Comparison of ENCODE assay signal across 18 mouse cellular contexts in the genomic region with DNA sequence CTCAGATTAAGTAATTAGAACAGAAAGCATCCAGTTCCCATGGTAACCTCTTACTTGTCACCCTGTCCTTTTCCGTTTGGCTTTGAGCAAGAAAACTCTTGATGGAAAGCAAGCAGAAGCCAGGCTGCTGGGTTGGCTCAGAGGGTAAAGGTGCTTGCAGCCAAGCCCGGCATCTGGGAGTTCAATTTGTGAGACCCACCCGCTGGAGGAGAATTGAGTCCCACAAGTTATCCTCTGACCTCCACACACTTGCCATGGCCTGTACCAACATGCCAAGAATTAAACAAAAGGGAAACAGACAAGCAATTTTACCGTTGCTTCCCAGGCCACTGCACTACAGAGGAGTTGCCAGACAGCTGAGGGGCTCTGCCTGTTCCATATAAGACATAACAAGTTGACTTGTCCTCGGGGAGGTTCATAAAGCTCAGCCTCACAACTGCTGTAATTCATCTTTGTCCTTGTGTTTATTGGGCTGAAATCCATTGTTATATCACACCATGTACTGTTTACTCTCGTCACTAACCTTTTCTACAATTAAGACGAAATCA. TPM values are rescaled to one million over a fixed set of nuclear protein-coding genes. Genes with fewer than 3 reads are reported as not detected.
A peak's percentile ranks its signal among the peaks of the same experiment; 100 is the strongest.
DNase-seq lines count a peak whose midpoint lies in the region; ATAC-seq and TF ChIP-seq lines count a peak whose summit lies in the region.
"Had no signal": no experiment of that assay in that cellular context is flagged by ENCODE, and none has a peak within 500 bp of the region (broad histone marks: within the 10 kb centered on the region; RNA-seq: fewer than 3 reads in every experiment).

No protein-coding gene starts in this region.

- H3K4me1 ChIP-seq in olfactory bulb, adult 2 months (ENCODE audit: control insufficient read depth, insufficient read depth, low read length): 0 out of 2 replicates have a peak, but pooled peaks cover 4% of the 10 kb centered on the region
- no peaks in the 10 kb centered on the region for H3K4me1 ChIP-seq in hindbrain, postnatal 0 days (ENCODE audit: insufficient read depth, low read length)
- H3K4me1 ChIP-seq: embryonic facial prominence, embryonic 15.5 days had no signal

- H3K27me3 ChIP-seq in hindbrain, postnatal 0 days (ENCODE audit: insufficient read depth, low read length): no peaks in the 10 kb centered on the region
- H3K27me3 ChIP-seq: embryonic facial prominence, embryonic 15.5 days; neural tube, embryonic 12.5 days had no signal

- TF ChIP-seq CTCF in left cerebral cortex, adult 2 months (IDR thresholded peaks at IDR 0.05): no peak
- no peak for TF ChIP-seq CTCF in olfactory bulb, adult 2 months (IDR thresholded peaks at IDR 0.05; ENCODE audit: insufficient read depth, low read depth, low read length)
- no peak for TF ChIP-seq CTCF in hindbrain, postnatal 0 days (IDR thresholded peaks at IDR 0.05; ENCODE audit: low read depth)

- no peak overlapping the region for H3K4me2 ChIP-seq in hindbrain, postnatal 0 days (ENCODE audit: low read depth, low read length)
- H3K4me2 ChIP-seq: embryonic facial prominence, embryonic 15.5 days; neural tube, embryonic 12.5 days had no signal

- intact Hi-C loops in left cerebral cortex, adult 2 months (cut with DNase I): loop anchor here (10.0 kb wide), 1 partner anchor 421 kb away; no protein-coding TSS in a partner anchor

- peak overlapping the region; percentile 41 for H3K27ac ChIP-seq in left cerebral cortex, adult 2 months
- peak overlapping the region; percentile 54 for H3K27ac ChIP-seq in olfactory bulb, adult 2 months (ENCODE audit: insufficient read depth, low read depth, low read length)
- H3K27ac ChIP-seq in hindbrain, postnatal 0 days: no peak overlapping the region
- H3K27ac ChIP-seq: embryonic facial prominence, embryonic 15.5 days; forebrain, embryonic 10.5 days; neural tube, embryonic 12.5 days had no signal

- TF ChIP-seq POLR2A in olfactory bulb, adult 2 months (IDR thresholded peaks at IDR 0.05; ENCODE audit: insufficient read depth, low read depth, low read length): no peak

- no peak overlapping the region for H3K9ac ChIP-seq in hindbrain, postnatal 0 days (replicated peaks; ENCODE audit: low read length)
- H3K9ac ChIP-seq: embryonic facial prominence, embryonic 15.5 days; forebrain, postnatal 0 days; neural tube, embryonic 12.5 days had no signal

- DNase-seq in heart, adult 11 months: peak; percentile 91
- DNase-seq in heart, adult 18-20 months: no peak
- DNase-seq in left cerebral cortex, adult 2 months (ENCODE audit: extremely low spot score in 1 of 2, low spot score in 2 of 2): no peak
- no peak for DNase-seq in left cerebral cortex, adult 11 months (ENCODE audit: low spot score)
- peak; percentile 70 for DNase-seq in R1 (ENCODE audit: low read depth, low spot score)
- no peak for DNase-seq in cerebellum, adult 11-12 months
- no peak for DNase-seq in hindbrain, postnatal 0 days (ENCODE audit: low spot score)
- DNase-seq: adrenal gland, adult 2 months; cerebellum, adult 18-20 months; cerebellum, postnatal 25 days; forebrain, postnatal 0 days; left cerebral cortex, postnatal 4 days; liver; thymus, adult 2 months had no signal

- no peak for ATAC-seq in hindbrain, postnatal 0 days
- ATAC-seq: forebrain, postnatal 0 days had no signal

- H3K9me3 ChIP-seq in hindbrain, postnatal 0 days (ENCODE audit: low read length): no peaks in the 10 kb centered on the region
- H3K9me3 ChIP-seq: embryonic facial prominence, embryonic 15.5 days; forebrain, embryonic 10.5 days; neural tube, embryonic 12.5 days had no signal

- 48% methylated on average over 7 of the region's 7 CpGs for WGBS in olfactory bulb, adult 2 months
- WGBS in hindbrain, postnatal 0 days: 49% methylated on average over 7 of the region's 7 CpGs

- H3K36me3 ChIP-seq in hindbrain, postnatal 0 days (ENCODE audit: insufficient read depth, low read length): peaks cover 9% of the 10 kb centered on the region; the same call in 1 of the 2 replicates

- no peak overlapping the region for H3K4me3 ChIP-seq in left cerebral cortex, adult 2 months
- H3K4me3 ChIP-seq in olfactory bulb, adult 2 months (ENCODE audit: insufficient read depth, low read depth, low read length): no peak overlapping the region
- no peak overlapping the region for H3K4me3 ChIP-seq in hindbrain, postnatal 0 days (ENCODE audit: low read length)
- H3K4me3 ChIP-seq: embryonic facial prominence, embryonic 15.5 days; forebrain, embryonic 10.5 days; neural tube, embryonic 12.5 days had no signal

RNA-seq across cellular contexts. Expression of gene Hspa8, which starts 34.7 kb away (rescaled TPM):
- total RNA-seq in heart, adult 18-20 months (2021): 1,000 to 10,000 TPM; 1,743 to 1,808 TPM
- 1,000 to 10,000 TPM; 2,321 to 2,378 TPM for total RNA-seq in left cerebral cortex, adult 2 months (2021)
- 1,623 and 1,837 TPM in 2 replicates for polyA plus RNA-seq in olfactory bulb, adult 2 months (2012; ENCODE audit: insufficient read depth, insufficient read length, low replicate concordance, missing spikeins)
- 3,796 and 3,887 TPM in 2 replicates for total RNA-seq in hindbrain, postnatal 0 days (2014; rRNA removed)
- polyA plus RNA-seq in hindbrain, postnatal 0 days (2015; fragmentation: Nextera tagmentation; extraction: Ambion mirVana): 2,316 and 2,371 TPM in 2 replicates

Comparison
In these comparisons a context has a peak if more than half of its experiments do, and no peak if none do; other contexts are left out.
1. DNase-seq: peak in heart, adult 11 months (single experiment) and R1 (single experiment); none in heart, adult 18-20 months (0 of 2), left cerebral cortex, adult 2 months (0 of 2), left cerebral cortex, adult 11 months (single experiment), cerebellum, adult 11-12 months (single experiment) and hindbrain, postnatal 0 days (single experiment).